Mouse (Mus musculus): ENCODE results near the gene Slc39a11. TPM values are rescaled to one million over a fixed set of nuclear protein-coding genes. Genes with fewer than 3 reads are reported as not detected.

The Slc39a11 gene
- polyA plus RNA-seq, 1 experiment from 2014 or later: 41.6 TPM

DNA sequence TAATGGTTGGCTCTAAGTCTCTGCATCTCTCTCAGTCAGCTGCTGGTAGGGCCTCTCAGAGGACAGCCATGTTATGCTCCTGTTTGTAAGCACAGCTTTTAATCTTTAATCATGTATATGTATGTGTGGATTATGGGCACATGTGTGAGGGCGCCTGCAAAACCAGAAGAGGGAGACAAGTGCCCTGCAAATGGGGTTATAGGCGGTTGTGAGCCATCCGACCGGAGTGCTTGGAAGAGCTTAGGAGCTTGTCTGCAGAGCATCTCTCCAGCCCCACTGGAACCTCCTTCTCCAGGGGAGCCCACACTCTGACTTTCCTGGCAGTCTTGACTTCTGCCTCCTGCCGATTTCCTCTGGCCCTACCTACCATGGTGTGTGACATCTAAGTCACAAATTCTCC lies 211.0 kb downstream of the Slc39a11 start:
- Histone ChIP-seq H3K27me3 (replicated peaks; ENCODE audit: control insufficient read depth, insufficient read depth, low read length) (no peaks in the 10 kb centered on the region), H3K4me2 (ENCODE audit: low read length) (no peak overlapping the region), H3K4me1 (replicated peaks; ENCODE audit: control insufficient read depth, insufficient read depth, low read length) (peaks cover 18% of the 10 kb centered on the region), H3K36me3 (ENCODE audit: control insufficient read depth, insufficient read depth) (no peaks in the 10 kb centered on the region), H3K27ac (ENCODE audit: low read length) (peak overlapping the region; percentile 88), H3K4me3 (replicated peaks; ENCODE audit: low read length) (no peak overlapping the region), H3K9me3 (ENCODE audit: control insufficient read depth, low read length) (peaks cover 4% of the 10 kb centered on the region; the same call in 1 of the 2 replicates), H3K9ac (replicated peaks; ENCODE audit: low read depth, low read length) (0 out of 2 replicates have a peak overlapping the region, but pooled peaks have one; percentile 40)
- peak; percentile 49 for ATAC-seq
- 63% methylated on average over 5 of the region's 5 CpGs for WGBS

DNA sequence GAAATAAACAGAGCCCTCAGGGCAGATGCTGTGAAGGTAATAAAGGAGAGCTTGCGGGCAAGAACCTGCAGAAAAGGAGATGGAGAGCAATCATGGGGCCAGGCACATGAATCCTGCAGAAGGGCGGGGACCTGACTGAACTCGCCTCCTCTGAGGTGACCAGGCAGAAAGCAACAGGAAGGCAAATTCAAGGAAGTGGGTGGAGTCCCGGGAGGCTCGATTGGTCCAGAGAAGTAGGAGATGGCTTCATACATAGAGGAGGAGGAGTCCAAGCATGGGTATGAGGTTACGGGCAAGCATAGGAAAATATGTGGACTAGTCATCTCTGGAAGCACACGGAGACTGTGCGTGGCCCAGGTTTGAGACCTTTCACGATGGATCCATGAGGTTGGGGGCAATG lies 212.5 kb downstream of the Slc39a11 start:
- 92% methylated on average over 9 of the region's 9 CpGs for WGBS
- no peak for ATAC-seq
- H3K9me3 ChIP-seq (ENCODE audit: control insufficient read depth, low read length): peaks cover 4% of the 10 kb centered on the region; the same call in 1 of the 2 replicates

GRCm38 (mm10) chr11:113436299-113436698 lies 213.6 kb downstream of the Slc39a11 start:
- Histone ChIP-seq H3K27me3 (replicated peaks; ENCODE audit: control insufficient read depth, insufficient read depth, low read length) (no peaks in the 10 kb centered on the region), H3K36me3 (ENCODE audit: control insufficient read depth, insufficient read depth) (no peaks in the 10 kb centered on the region), H3K4me2 (ENCODE audit: low read length) (no peak overlapping the region), H3K4me1 (replicated peaks; ENCODE audit: control insufficient read depth, insufficient read depth, low read length) (peaks cover 18% of the 10 kb centered on the region), H3K9me3 (ENCODE audit: control insufficient read depth, low read length) (peaks cover 4% of the 10 kb centered on the region; the same call in 1 of the 2 replicates), H3K27ac (ENCODE audit: low read length) (no peak overlapping the region), H3K4me3 (replicated peaks; ENCODE audit: low read length) (no peak overlapping the region), H3K9ac (replicated peaks; ENCODE audit: low read depth, low read length) (no peak overlapping the region)
- ATAC-seq: no peak
- 91% methylated on average over 6 of the region's 6 CpGs for WGBS

More for the DNA sequence above, 212.5 kb downstream of the Slc39a11 start:
- no peak overlapping the region for H3K9ac ChIP-seq (replicated peaks; ENCODE audit: low read depth, low read length)
- no peaks in the 10 kb centered on the region for H3K36me3 ChIP-seq (ENCODE audit: control insufficient read depth, insufficient read depth)
- H3K27me3 ChIP-seq (replicated peaks; ENCODE audit: control insufficient read depth, insufficient read depth, low read length): no peaks in the 10 kb centered on the region
- H3K4me3 ChIP-seq (replicated peaks; ENCODE audit: low read length): no peak overlapping the region
- H3K4me2 ChIP-seq (ENCODE audit: low read length): no peak overlapping the region
- H3K27ac ChIP-seq (ENCODE audit: low read length): no peak overlapping the region
- peaks cover 18% of the 10 kb centered on the region for H3K4me1 ChIP-seq (replicated peaks; ENCODE audit: control insufficient read depth, insufficient read depth, low read length)

GRCm38 (mm10) chr11:113435696-113436095 lies 214.2 kb downstream of the Slc39a11 start:
- no peaks in the 10 kb centered on the region for H3K36me3 ChIP-seq (ENCODE audit: control insufficient read depth, insufficient read depth)
- H3K4me1 ChIP-seq (replicated peaks; ENCODE audit: control insufficient read depth, insufficient read depth, low read length): peaks cover 18% of the 10 kb centered on the region
- no peak overlapping the region for H3K4me3 ChIP-seq (replicated peaks; ENCODE audit: low read length)
- H3K27ac ChIP-seq (ENCODE audit: low read length): no peak overlapping the region
- no peak for ATAC-seq
- 50% methylated on average over 5 of the region's 5 CpGs for WGBS
- H3K27me3 ChIP-seq (replicated peaks; ENCODE audit: control insufficient read depth, insufficient read depth, low read length): no peaks in the 10 kb centered on the region
- H3K9ac ChIP-seq (replicated peaks; ENCODE audit: low read depth, low read length): no peak overlapping the region
- H3K9me3 ChIP-seq (ENCODE audit: control insufficient read depth, low read length): no peaks in the 10 kb centered on the region
- H3K4me2 ChIP-seq (ENCODE audit: low read length): no peak overlapping the region

DNA sequence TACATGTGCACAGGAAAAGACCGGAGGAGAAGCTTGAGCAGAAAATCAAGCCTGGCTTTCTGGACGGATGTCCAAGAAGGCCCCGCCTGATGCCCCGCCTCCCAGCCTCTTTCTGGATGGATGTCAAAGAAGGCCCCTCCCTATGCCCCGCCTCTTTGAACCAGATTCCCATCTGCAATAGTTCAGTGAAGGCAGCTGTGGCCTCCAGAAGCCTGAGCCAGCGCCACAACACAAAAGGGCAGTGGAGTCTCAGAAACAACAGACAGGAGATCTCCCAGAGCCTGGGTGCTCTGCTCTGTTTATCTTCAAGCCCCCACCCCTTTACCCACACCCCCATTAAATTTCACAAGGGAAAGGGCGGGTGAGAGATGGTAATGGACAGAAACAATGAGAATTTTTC lies 218.7 kb downstream of the Slc39a11 start:
- Histone ChIP-seq H3K4me1 (replicated peaks; ENCODE audit: control insufficient read depth, insufficient read depth, low read length) (peaks cover 7% of the 10 kb centered on the region; the same call in 1 of the 2 replicates), H3K4me3 (replicated peaks; ENCODE audit: low read length) (no peak overlapping the region), H3K9ac (replicated peaks; ENCODE audit: low read depth, low read length) (no peak overlapping the region), H3K9me3 (ENCODE audit: control insufficient read depth, low read length) (no peaks in the 10 kb centered on the region), H3K27ac (ENCODE audit: low read length) (no peak overlapping the region), H3K36me3 (ENCODE audit: control insufficient read depth, insufficient read depth) (no peaks in the 10 kb centered on the region), H3K27me3 (replicated peaks; ENCODE audit: control insufficient read depth, insufficient read depth, low read length) (no peaks in the 10 kb centered on the region), H3K4me2 (ENCODE audit: low read length) (no peak overlapping the region)
- ATAC-seq: no peak
- WGBS: 74% methylated on average over 7 of the region's 7 CpGs

DNA sequence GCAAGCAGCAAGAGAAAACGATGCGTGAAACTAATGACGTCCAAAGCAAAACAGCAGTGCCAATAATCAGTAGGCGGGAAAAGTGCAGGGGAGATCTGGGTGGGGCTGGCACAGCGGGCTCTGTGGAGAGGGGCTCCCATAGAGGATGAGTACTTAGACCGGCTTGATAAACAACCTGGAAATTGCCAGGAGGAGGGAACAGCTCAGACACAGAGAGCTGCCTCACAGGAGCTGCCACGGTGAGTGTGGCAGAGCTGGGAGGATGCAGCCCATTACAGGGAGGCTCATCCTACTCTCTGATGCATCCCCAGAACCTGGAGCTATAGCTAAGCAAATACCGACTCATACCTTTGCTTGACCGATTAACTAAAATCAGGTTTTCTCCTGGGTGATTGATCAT lies 224.0 kb downstream of the Slc39a11 start:
- Histone ChIP-seq H3K4me1 (replicated peaks; ENCODE audit: control insufficient read depth, insufficient read depth, low read length) (peaks cover 10% of the 10 kb centered on the region; the same call in 1 of the 2 replicates), H3K4me2 (ENCODE audit: low read length) (peak overlapping the region; percentile 16; the same call in 1 of the 2 replicates), H3K9ac (replicated peaks; ENCODE audit: low read depth, low read length) (no peak overlapping the region), H3K4me3 (replicated peaks; ENCODE audit: low read length) (no peak overlapping the region), H3K9me3 (ENCODE audit: control insufficient read depth, low read length) (no peaks in the 10 kb centered on the region), H3K27ac (ENCODE audit: low read length) (peak overlapping the region; percentile 34), H3K36me3 (ENCODE audit: control insufficient read depth, insufficient read depth) (no peaks in the 10 kb centered on the region), H3K27me3 (replicated peaks; ENCODE audit: control insufficient read depth, insufficient read depth, low read length) (no peaks in the 10 kb centered on the region)
- peak; percentile 55 for ATAC-seq
- 37% methylated on average over 9 of the region's 9 CpGs for WGBS

- Histone ChIP-seq H3K4me3 (replicated peaks; ENCODE audit: low read length) (no peak overlapping the region), H3K36me3 (ENCODE audit: control insufficient read depth, insufficient read depth) (no peaks in the 10 kb centered on the region), H3K9me3 (ENCODE audit: control insufficient read depth, low read length) (no peaks in the 10 kb centered on the region), H3K4me2 (ENCODE audit: low read length) (peak overlapping the region; percentile 16; the same call in 1 of the 2 replicates), H3K27me3 (replicated peaks; ENCODE audit: control insufficient read depth, insufficient read depth, low read length) (no peaks in the 10 kb centered on the region), H3K9ac (replicated peaks; ENCODE audit: low read depth, low read length) (no peak overlapping the region), H3K4me1 (replicated peaks; ENCODE audit: control insufficient read depth, insufficient read depth, low read length) (peaks cover 10% of the 10 kb centered on the region; the same call in 1 of the 2 replicates), H3K27ac (ENCODE audit: low read length) (peak overlapping the region; percentile 34)
- WGBS: 64% methylated on average over 3 of the region's 3 CpGs
- peak; percentile 56 for ATAC-seq
These were observed 224.4 kb downstream of the Slc39a11 start for GRCm38 (mm10) chr11:113425454-113425853.

DNA sequence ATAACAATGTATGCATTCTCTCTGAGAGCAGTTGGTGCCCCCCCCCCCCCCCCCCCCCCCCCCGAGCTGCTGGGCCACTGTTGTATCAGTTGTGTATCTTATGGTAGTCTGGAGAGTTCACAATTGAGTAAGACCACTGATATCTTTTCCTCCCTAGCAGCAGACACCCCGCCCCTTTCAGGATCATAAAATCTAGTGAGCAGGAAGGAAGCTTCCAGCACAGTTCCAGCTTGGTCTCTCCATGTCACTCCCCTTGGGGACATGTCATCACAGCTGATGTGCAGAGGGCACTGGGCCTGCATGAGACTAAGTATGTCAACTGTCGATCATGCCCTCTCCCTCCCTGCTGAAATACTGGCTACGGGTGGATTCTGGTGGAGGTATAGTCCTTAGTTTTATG lies 225.1 kb downstream of the Slc39a11 start:
- no peak for ATAC-seq
- H3K4me2 ChIP-seq (ENCODE audit: low read length): no peak overlapping the region

GRCm38 (mm10) chr11:113422598-113422997 lies 227.3 kb downstream of the Slc39a11 start:
- Histone ChIP-seq H3K4me1 (replicated peaks; ENCODE audit: control insufficient read depth, insufficient read depth, low read length) (peaks cover 20% of the 10 kb centered on the region), H3K4me2 (ENCODE audit: low read length) (no peak overlapping the region), H3K27me3 (replicated peaks; ENCODE audit: control insufficient read depth, insufficient read depth, low read length) (no peaks in the 10 kb centered on the region), H3K36me3 (ENCODE audit: control insufficient read depth, insufficient read depth) (no peaks in the 10 kb centered on the region), H3K9ac (replicated peaks; ENCODE audit: low read depth, low read length) (no peak overlapping the region), H3K9me3 (ENCODE audit: control insufficient read depth, low read length) (no peaks in the 10 kb centered on the region), H3K27ac (ENCODE audit: low read length) (no peak overlapping the region), H3K4me3 (replicated peaks; ENCODE audit: low read length) (no peak overlapping the region)
- ATAC-seq: no peak
- WGBS: 95% methylated on average over 7 of the region's 7 CpGs

More for the DNA sequence above, 225.1 kb downstream of the Slc39a11 start:
- 87% methylated on average over 3 of the region's 4 CpGs for WGBS
- Histone ChIP-seq H3K4me3 (replicated peaks; ENCODE audit: low read length) (no peak overlapping the region), H3K9ac (replicated peaks; ENCODE audit: low read depth, low read length) (no peak overlapping the region), H3K27ac (ENCODE audit: low read length) (no peak overlapping the region), H3K4me1 (replicated peaks; ENCODE audit: control insufficient read depth, insufficient read depth, low read length) (peaks cover 12% of the 10 kb centered on the region), H3K27me3 (replicated peaks; ENCODE audit: control insufficient read depth, insufficient read depth, low read length) (no peaks in the 10 kb centered on the region), H3K36me3 (ENCODE audit: control insufficient read depth, insufficient read depth) (no peaks in the 10 kb centered on the region), H3K9me3 (ENCODE audit: control insufficient read depth, low read length) (no peaks in the 10 kb centered on the region)

Data from forebrain, embryonic 16.5 days (tissue).